In the genomic region with DNA sequence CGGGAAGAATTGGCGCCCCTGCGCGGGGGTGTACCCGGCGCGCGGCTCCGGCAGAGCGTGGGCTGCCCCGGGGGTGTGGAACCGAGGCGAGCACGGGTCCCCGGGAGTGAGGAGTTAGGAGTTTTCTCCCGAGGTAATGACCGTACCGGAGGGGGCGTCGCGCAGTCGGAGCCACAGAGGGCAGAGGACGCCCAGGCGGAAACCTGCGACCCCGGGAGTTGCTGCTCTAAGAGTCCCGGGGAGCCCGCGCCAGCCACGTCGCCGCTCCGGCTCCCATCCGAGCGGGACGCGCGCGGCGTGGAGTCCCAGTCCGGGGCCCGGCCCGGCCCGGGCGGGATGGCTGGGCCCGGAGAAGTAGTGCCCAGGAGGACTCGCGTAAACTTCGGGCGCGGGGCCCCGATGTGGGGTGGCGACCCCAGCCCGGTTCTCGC, we compare ENCODE assay signal across 8 mouse cellular contexts. TPM values are rescaled to one million over a fixed set of nuclear protein-coding genes. Genes with fewer than 3 reads are reported as not detected.
A peak's percentile ranks its signal among the peaks of the same experiment; 100 is the strongest.
DNase-seq lines count a peak whose midpoint lies in the region; ATAC-seq lines count a peak whose summit lies in the region.

No protein-coding gene starts in this region.

- ATAC-seq in frontal cortex, adult (ENCODE audit: low TSS enrichment), result peak; percentile 27
- peak; percentile 44 for ATAC-seq in heart, embryonic 15.5 days (replicated peaks; ENCODE audit: insufficient number of reproducible peaks, insufficient read depth, low FRiP score, low read depth)
- peak; percentile 23 for ATAC-seq in liver, embryonic 15.5 days (ENCODE audit: insufficient read depth)

- peak overlapping the region; percentile 87 for H3K9ac ChIP-seq in heart, embryonic 15.5 days
- peak overlapping the region; percentile 94 for H3K9ac ChIP-seq in liver, embryonic 15.5 days

- no peaks in the 10 kb centered on the region for H3K36me3 ChIP-seq in heart, embryonic 15.5 days
- H3K36me3 ChIP-seq in liver, embryonic 15.5 days (replicated peaks), result no peaks in the 10 kb centered on the region

- under 1% methylated on average over 55 of the region's 55 CpGs for WGBS in heart, embryonic 15.5 days
- WGBS in liver, embryonic 15.5 days (ENCODE audit: insufficient replicate concordance), result under 1% methylated on average over 52 of the region's 55 CpGs

- peak overlapping the region; percentile 92 for H3K27ac ChIP-seq in heart, embryonic 15.5 days
- H3K27ac ChIP-seq in liver, embryonic 15.5 days (replicated peaks), result peak overlapping the region; percentile 92

- H3K9me3 ChIP-seq in heart, embryonic 15.5 days (replicated peaks), result no peaks in the 10 kb centered on the region
- no peaks in the 10 kb centered on the region for H3K9me3 ChIP-seq in liver, embryonic 15.5 days (replicated peaks)

- no peaks in the 10 kb centered on the region for H3K27me3 ChIP-seq in heart, embryonic 15.5 days
- no peaks in the 10 kb centered on the region for H3K27me3 ChIP-seq in liver, embryonic 15.5 days

- H3K4me2 ChIP-seq in heart, embryonic 15.5 days, result peak overlapping the region; percentile 84
- peak overlapping the region; percentile 96 for H3K4me2 ChIP-seq in liver, embryonic 15.5 days

- H3K4me3 ChIP-seq in heart, embryonic 15.5 days, result peak overlapping the region; percentile 82
- peak overlapping the region; percentile 98 for H3K4me3 ChIP-seq in liver, embryonic 15.5 days (replicated peaks)

- peaks cover 12% of the 10 kb centered on the region for H3K4me1 ChIP-seq in heart, embryonic 15.5 days (replicated peaks)
- H3K4me1 ChIP-seq in liver, embryonic 15.5 days (replicated peaks), result peaks cover 64% of the 10 kb centered on the region

- DNase-seq in frontal cortex, postnatal 36 days (ENCODE audit: low spot score in 2 of 2), result no peak
- DNase-seq in urinary bladder, adult 18-20 months (ENCODE audit: low spot score in 2 of 2), result peak; percentile 11 to 70
- DNase-seq in urinary bladder, postnatal 25 days (ENCODE audit: low spot score), result no peak
- peak; percentile 42 for DNase-seq in spleen, adult 12 weeks (ENCODE audit: low spot score)
- no peak for DNase-seq in layer of hippocampus, postnatal 10 days (ENCODE audit: low spot score in 2 of 2)

RNA-seq across cellular contexts. Expression of a gene that starts 0.5 kb away (rescaled TPM):
- 7.5 and 8.8 TPM in 2 replicates for polyA plus RNA-seq in heart, embryonic 15.5 days (2015; fragmentation: Nextera tagmentation; extraction: Ambion mirVana)
- polyA plus RNA-seq in liver, embryonic 15.5 days (2015; fragmentation: Nextera tagmentation; extraction: Ambion mirVana), result 10.7 and 11.5 TPM in 2 replicates
- 10 to 100 TPM; 15.6 to 17.4 TPM for total RNA-seq in layer of hippocampus, postnatal 10 days (2021)

Comparison
In these comparisons a context has a peak if more than half of its experiments do, and no peak if none do; other contexts are left out.
1. DNase-seq: peak in urinary bladder, adult 18-20 months (2 of 2) and spleen, adult 12 weeks (single experiment); none in frontal cortex, postnatal 36 days (0 of 2), urinary bladder, postnatal 25 days (single experiment) and layer of hippocampus, postnatal 10 days (0 of 2).
2. Peak in every context shown above with its lines, with median percentiles within 50 percentile points of each other: ATAC-seq.